Mouse (Mus musculus) intestine, embryonic 14.5 days (tissue): Measurements from ENCODE around the gene Fabp6. TPM values are rescaled to one million over a fixed set of nuclear protein-coding genes. Genes with fewer than 3 reads are reported as not detected.

ENCODE experiments used
- ATAC-seq: fragments of 200-750 bp; cut with Nextera tagmentation; replicated peaks from 2 replicates; pipeline ENCODE4 v1.8.0; 2017; ENCODE audit warnings: low read depth, moderate number of reproducible peaks, moderate TSS enrichment, moderate library complexity; ENCODE audit not compliant: low FRiP score, low TSS enrichment
- DNase-seq: peaks from one replicate; pipeline ENCODE4 v3.0.0-alpha.2; 2018; ENCODE audit warnings: low spot score
- H3K27ac ChIP-seq: fragments of 300-500 bp; sonication (generic); 2 replicates; pipeline ENCODE4 v1.5.1; 2014; ENCODE audit warnings: low read depth, mild to moderate bottlenecking, control low read depth
- H3K27me3 ChIP-seq: fragments of 300-500 bp; sonication (generic); replicated peaks from 2 replicates; pipeline ENCODE4 v1.6.1; 2014; ENCODE audit warnings: low read length, control low read depth; ENCODE audit not compliant: control insufficient read depth, insufficient read depth
- H3K36me3 ChIP-seq: fragments of 300-500 bp; sonication (generic); 2 replicates; pipeline ENCODE4 v1.6.1; 2014; ENCODE audit warnings: low read length, control low read depth; ENCODE audit not compliant: control insufficient read depth, insufficient read depth
- H3K4me1 ChIP-seq: fragments of 300-500 bp; sonication (generic); replicated peaks from 2 replicates; pipeline ENCODE4 v1.6.1; 2014; ENCODE audit warnings: low read length, control low read depth, mixed read lengths; ENCODE audit not compliant: control insufficient read depth, insufficient read depth
- H3K4me2 ChIP-seq: fragments of 300-500 bp; sonication (generic); 2 replicates; pipeline ENCODE4 v1.6.1; 2014; ENCODE audit warnings: low read length
- H3K4me3 ChIP-seq: fragments of 300-500 bp; sonication (generic); 2 replicates; pipeline ENCODE4 v1.5.1; 2014; ENCODE audit warnings: low read depth, low read length, control low read depth, mixed read lengths
- H3K9ac ChIP-seq: fragments of 300-500 bp; sonication (generic); 2 replicates; pipeline ENCODE4 v1.6.1; 2014; ENCODE audit warnings: mild to moderate bottlenecking, low read length
- H3K9me3 ChIP-seq: fragments of 300-500 bp; sonication (generic); 2 replicates; pipeline ENCODE4 v1.6.1; 2016; ENCODE audit warnings: low read length, control low read depth; ENCODE audit not compliant: control insufficient read depth
- WGBS: fragments of 180-500 bp; shearing (Covaris S2); extraction: QIAGEN DNeasy Blood & Tissue Kit; methylation state at CpG from one replicate; pipeline ENCODE4 v1.1.7; 2014; 5-methylcytosine and 5-hydroxymethylcytosine counted together
- polyA plus RNA-seq: library from polyadenylated mRNA; unstranded; fragments of >200 nt; fragmentation: Nextera tagmentation; extraction: Ambion mirVana; gene quantifications from 2 replicates; pipeline ENCODE4 v1.2.1, GENCODE M21; 2014

Gene Fabp6
- polyA plus RNA-seq, 1 experiment from 2014 or later: 0.43 TPM

- no peak overlapping the region for H3K9ac ChIP-seq
- no peaks in the 10 kb centered on the region for H3K36me3 ChIP-seq
- H3K9me3 ChIP-seq: no peaks in the 10 kb centered on the region
- 0 out of 2 replicates have a peak overlapping the region, but pooled peaks have one; percentile 22 for H3K4me3 ChIP-seq
- DNase-seq: no peak
- H3K4me1 ChIP-seq: peaks cover 18% of the 10 kb centered on the region
- H3K27ac ChIP-seq: peak overlapping the region; percentile 57; the same call in 1 of the 2 replicates
- H3K4me2 ChIP-seq: peak overlapping the region; percentile 39
- no peaks in the 10 kb centered on the region for H3K27me3 ChIP-seq
- WGBS: 37% methylated on average over 18 of the region's 18 CpGs
- no peak for ATAC-seq
These were observed 25.7 kb upstream of the Fabp6 start for GRCm38 (mm10) chr11:43626927-43627645.

GRCm38 (mm10) chr11:43626300-43626926 lies 25.1 kb upstream of the Fabp6 start:
- H3K27me3 ChIP-seq: no peaks in the 10 kb centered on the region
- H3K4me1 ChIP-seq: peaks cover 11% of the 10 kb centered on the region
- no peaks in the 10 kb centered on the region for H3K9me3 ChIP-seq
- ATAC-seq: peak; percentile 75
- no peaks in the 10 kb centered on the region for H3K36me3 ChIP-seq
- no peak overlapping the region for H3K9ac ChIP-seq
- 7% methylated on average over 12 of the region's 12 CpGs for WGBS
- peak; percentile 78 for DNase-seq
- peak overlapping the region; percentile 22 for H3K4me3 ChIP-seq
- H3K27ac ChIP-seq: peak overlapping the region; percentile 57; the same call in 1 of the 2 replicates
- H3K4me2 ChIP-seq: peak overlapping the region; percentile 39

DNA sequence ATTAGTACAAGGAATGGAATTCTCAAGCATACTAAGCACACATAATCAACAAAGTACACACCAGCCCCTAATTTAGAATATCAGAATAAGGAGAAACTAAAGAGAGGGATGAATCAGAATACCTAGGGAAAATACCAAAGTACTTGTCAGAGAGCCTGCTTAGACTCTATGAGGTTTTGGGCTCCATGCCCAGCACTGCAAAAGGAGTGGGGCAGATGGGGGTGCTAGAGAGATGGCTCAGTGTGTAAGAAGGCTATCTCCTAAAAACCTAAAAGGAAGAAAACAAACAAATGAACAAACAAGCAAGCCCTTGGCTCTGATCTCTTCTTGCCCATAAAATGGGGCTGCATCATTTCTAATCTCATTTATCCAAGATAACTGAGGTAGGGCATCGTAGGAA lies 23.0 kb upstream of the Fabp6 start:
- ATAC-seq (no peak), DNase-seq (no peak)
- H3K9ac ChIP-seq: no peak overlapping the region
- H3K36me3 ChIP-seq: no peaks in the 10 kb centered on the region
- H3K9me3 ChIP-seq: no peaks in the 10 kb centered on the region
- H3K27ac ChIP-seq: no peak overlapping the region
- no peaks in the 10 kb centered on the region for H3K27me3 ChIP-seq
- H3K4me3 ChIP-seq: no peak overlapping the region
- WGBS: 91% methylated on average over 1 of the region's 1 CpGs
- peaks cover 11% of the 10 kb centered on the region for H3K4me1 ChIP-seq
- H3K4me2 ChIP-seq: no peak overlapping the region

DNA sequence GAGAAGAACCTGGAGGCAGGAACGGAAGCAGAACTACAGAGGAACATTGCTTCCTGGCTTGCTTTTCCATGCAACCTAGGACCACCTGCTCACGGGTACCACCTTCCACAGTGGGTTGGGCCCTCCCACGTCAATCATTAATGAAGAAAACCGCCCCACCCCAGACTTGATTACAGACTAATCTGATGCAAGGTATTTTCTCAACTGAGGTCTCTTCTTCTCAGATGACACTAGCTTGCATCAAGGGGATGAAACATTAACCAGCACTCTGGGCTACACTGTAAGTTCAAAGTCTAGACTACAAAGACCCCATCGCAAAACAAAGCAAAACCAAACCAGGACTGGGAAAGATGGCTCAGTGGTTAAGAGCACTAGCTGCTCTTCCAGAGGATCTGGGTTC lies 20.4 kb upstream of the Fabp6 start:
- no peak for DNase-seq
- ATAC-seq: peak; percentile 41

GRCm38 (mm10) chr11:43618403-43618802 lies 17.1 kb upstream of the Fabp6 start:
- no peaks in the 10 kb centered on the region for H3K27me3 ChIP-seq
- no peaks in the 10 kb centered on the region for H3K36me3 ChIP-seq
- H3K4me3 ChIP-seq: no peak overlapping the region
- peak overlapping the region; percentile 45; the same call in 1 of the 2 replicates for H3K27ac ChIP-seq
- H3K4me1 ChIP-seq: peaks cover 16% of the 10 kb centered on the region
- H3K4me2 ChIP-seq: no peak overlapping the region
- no peaks in the 10 kb centered on the region for H3K9me3 ChIP-seq
- no peak for DNase-seq
- 67% methylated on average over 7 of the region's 7 CpGs for WGBS
- ATAC-seq: no peak
- H3K9ac ChIP-seq: no peak overlapping the region

More for the DNA sequence above, 20.4 kb upstream of the Fabp6 start:
- Histone ChIP-seq H3K4me2 (no peak overlapping the region), H3K4me3 (no peak overlapping the region), H3K36me3 (no peaks in the 10 kb centered on the region), H3K9me3 (no peaks in the 10 kb centered on the region), H3K27me3 (no peaks in the 10 kb centered on the region), H3K27ac (no peak overlapping the region), H3K9ac (no peak overlapping the region), H3K4me1 (peaks cover 23% of the 10 kb centered on the region)
- WGBS: 69% methylated on average over 5 of the region's 5 CpGs

GRCm38 (mm10) chr11:43617924-43618323 lies 16.6 kb upstream of the Fabp6 start:
- peaks cover 21% of the 10 kb centered on the region for H3K4me1 ChIP-seq
- ATAC-seq: no peak
- no peak overlapping the region for H3K4me2 ChIP-seq
- no peaks in the 10 kb centered on the region for H3K9me3 ChIP-seq
- H3K27ac ChIP-seq: peak overlapping the region; percentile 45; the same call in 1 of the 2 replicates
- WGBS: 61% methylated on average over 5 of the region's 5 CpGs
- no peak for DNase-seq
- no peaks in the 10 kb centered on the region for H3K27me3 ChIP-seq
- H3K9ac ChIP-seq: no peak overlapping the region
- no peaks in the 10 kb centered on the region for H3K36me3 ChIP-seq
- no peak overlapping the region for H3K4me3 ChIP-seq

GRCm38 (mm10) chr11:43612834-43613488 lies 11.6 kb upstream of the Fabp6 start:
- DNase-seq: peak; percentile 98
- peaks cover 17% of the 10 kb centered on the region for H3K4me1 ChIP-seq
- peak overlapping the region; percentile 38; the same call in 1 of the 2 replicates for H3K9ac ChIP-seq
- H3K36me3 ChIP-seq: no peaks in the 10 kb centered on the region
- ATAC-seq: peak; percentile 80
- H3K4me2 ChIP-seq: no peak overlapping the region
- 23% methylated on average over 12 of the region's 12 CpGs for WGBS
- H3K9me3 ChIP-seq: no peaks in the 10 kb centered on the region
- H3K27me3 ChIP-seq: no peaks in the 10 kb centered on the region
- peak overlapping the region; percentile 64; the same call in 1 of the 2 replicates for H3K27ac ChIP-seq
- H3K4me3 ChIP-seq: no peak overlapping the region

DNA sequence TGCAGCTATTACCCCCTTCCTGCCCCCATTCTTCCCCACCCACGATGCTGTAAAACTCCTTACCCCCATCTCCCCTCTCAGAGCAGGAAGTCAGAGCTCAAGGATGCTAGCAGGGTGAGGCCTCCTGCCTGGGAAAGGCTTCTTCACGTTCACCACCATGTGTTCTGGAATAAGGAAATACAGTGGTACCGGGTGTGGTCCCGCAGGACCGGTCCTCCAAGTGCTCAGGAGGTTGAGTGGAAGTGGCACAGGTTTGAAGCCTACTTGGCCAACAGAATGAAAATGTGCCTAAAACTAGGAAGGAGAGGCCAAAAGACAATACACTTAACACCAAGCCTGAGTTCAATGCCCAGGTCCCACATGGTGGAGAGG lies 9.3 kb upstream of the Fabp6 start:
- no peak for ATAC-seq

More for the DNA sequence above, 9.3 kb upstream of the Fabp6 start:
- H3K4me2 ChIP-seq: no peak overlapping the region
- no peak overlapping the region for H3K9ac ChIP-seq
- no peaks in the 10 kb centered on the region for H3K27me3 ChIP-seq
- no peaks in the 10 kb centered on the region for H3K9me3 ChIP-seq
- WGBS: 63% methylated on average over 5 of the region's 5 CpGs
- peaks cover 10% of the 10 kb centered on the region; the same call in 1 of the 2 replicates for H3K4me1 ChIP-seq
- no peak overlapping the region for H3K27ac ChIP-seq
- H3K36me3 ChIP-seq: no peaks in the 10 kb centered on the region
- no peak for DNase-seq
- no peak overlapping the region for H3K4me3 ChIP-seq
